In genomic region chr12:51242839-51243238, GRCm38 (mm10) we compare ENCODE assay signal across 12 mouse cellular contexts.
"Had no signal": no experiment of that assay in that cellular context is flagged by ENCODE, and none has a peak within 500 bp of the region (broad histone marks: within the 10 kb centered on the region; RNA-seq: fewer than 3 reads in every experiment).

No protein-coding gene starts in this region.

- DNase-seq: kidney, adult 11 months; kidney, adult 9 months; kidney, postnatal 36 days; layer of hippocampus, adult 9-11 months; layer of hippocampus, postnatal 36 days; lung, adult 2 months; lung, postnatal 10 days; lung, postnatal 4 days; retina, postnatal 1 day; thymus, adult 2 months; thymus, postnatal 25 days had no signal

- ATAC-seq: midbrain, embryonic 15.5 days had no signal
